Mouse (Mus musculus) embryonic facial prominence, embryonic 12.5 days (tissue): ENCODE data around the gene Vcl. TPM values are rescaled to one million over a fixed set of nuclear protein-coding genes. Genes with fewer than 3 reads are reported as not detected.
A peak's percentile ranks its signal among the peaks of the same experiment; 100 is the strongest.

Experiments used
- ATAC-seq: fragments of 200-750 bp; cut with Nextera tagmentation; 2 replicates; pipeline ENCODE4 v1.8.0; 2017; ENCODE audit not compliant: insufficient number of reproducible peaks, insufficient read depth, low FRiP score, low TSS enrichment
- H3K27ac ChIP-seq: fragments of 300-500 bp; sonication (generic); 2 replicates; pipeline ENCODE4 v1.5.1; 2016; ENCODE audit warnings: mild to moderate bottlenecking
- H3K27me3 ChIP-seq: fragments of 300-500 bp; sonication (generic); 2 replicates; pipeline ENCODE4 v1.6.1; 2016; ENCODE audit warnings: mild to moderate bottlenecking, moderate library complexity
- H3K36me3 ChIP-seq: fragments of 300-500 bp; sonication (generic); 2 replicates; pipeline ENCODE4 v1.6.1; 2016; ENCODE audit warnings: mild to moderate bottlenecking
- H3K4me1 ChIP-seq: fragments of 300-500 bp; sonication (generic); 2 replicates; pipeline ENCODE4 v1.6.1; 2016
- H3K4me2 ChIP-seq: fragments of 300-500 bp; sonication (generic); replicated peaks from 2 replicates; pipeline ENCODE4 v1.6.1; 2016; ENCODE audit warnings: mild to moderate bottlenecking, moderate library complexity
- H3K4me3 ChIP-seq: fragments of 300-500 bp; sonication (generic); 2 replicates; pipeline ENCODE4 v1.5.1; 2016; ENCODE audit warnings: mild to moderate bottlenecking
- H3K9ac ChIP-seq: fragments of 300-500 bp; sonication (generic); 2 replicates; pipeline ENCODE4 v1.6.1; 2016; ENCODE audit warnings: mild to moderate bottlenecking, moderate library complexity
- H3K9me3 ChIP-seq: fragments of 300-500 bp; sonication (generic); 2 replicates; pipeline ENCODE4 v1.6.1; 2016; ENCODE audit warnings: mild to moderate bottlenecking, moderate library complexity
- WGBS: fragments of 180-500 bp; shearing (Covaris S2); methylation state at CpG from one replicate; pipeline ENCODE4 v1.1.7; 2016; 5-methylcytosine and 5-hydroxymethylcytosine counted together
- polyA plus RNA-seq: library from polyadenylated mRNA; unstranded; fragments of >200 nt; fragmentation: Nextera tagmentation; extraction: Ambion mirVana; gene quantifications from 2 replicates; pipeline ENCODE4 v1.2.1, GENCODE M21; 2016

Gene Vcl
- polyA plus RNA-seq, 1 experiment from 2014 or later, result 49.9 TPM

DNA sequence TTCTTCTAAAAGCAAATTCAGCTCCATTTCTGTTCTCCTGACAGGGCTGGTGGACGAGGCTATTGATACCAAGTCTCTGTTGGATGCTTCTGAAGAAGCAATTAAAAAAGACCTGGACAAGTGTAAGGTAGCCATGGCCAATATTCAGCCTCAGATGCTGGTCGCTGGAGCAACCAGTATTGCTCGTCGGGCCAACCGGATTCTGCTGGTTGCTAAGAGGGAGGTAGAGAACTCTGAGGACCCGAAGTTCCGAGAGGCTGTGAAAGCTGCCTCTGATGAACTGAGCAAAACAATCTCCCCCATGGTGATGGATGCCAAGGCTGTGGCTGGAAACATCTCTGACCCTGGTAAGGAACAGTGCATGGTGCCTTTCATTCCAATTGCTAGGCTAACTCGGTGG lies 91.2 kb downstream of the Vcl start:
- Histone ChIP-seq H3K27me3 (no peaks in the 10 kb centered on the region), H3K4me2 (no peak overlapping the region), H3K9me3 (no peaks in the 10 kb centered on the region), H3K9ac (no peak overlapping the region), H3K27ac (no peak overlapping the region), H3K4me1 (no peaks in the 10 kb centered on the region), H3K36me3 (peaks cover 69% of the 10 kb centered on the region), H3K4me3 (no peak overlapping the region)
- ATAC-seq, result no peak
- 89% methylated on average over 8 of the region's 8 CpGs for whole genome bisulfite sequencing

DNA sequence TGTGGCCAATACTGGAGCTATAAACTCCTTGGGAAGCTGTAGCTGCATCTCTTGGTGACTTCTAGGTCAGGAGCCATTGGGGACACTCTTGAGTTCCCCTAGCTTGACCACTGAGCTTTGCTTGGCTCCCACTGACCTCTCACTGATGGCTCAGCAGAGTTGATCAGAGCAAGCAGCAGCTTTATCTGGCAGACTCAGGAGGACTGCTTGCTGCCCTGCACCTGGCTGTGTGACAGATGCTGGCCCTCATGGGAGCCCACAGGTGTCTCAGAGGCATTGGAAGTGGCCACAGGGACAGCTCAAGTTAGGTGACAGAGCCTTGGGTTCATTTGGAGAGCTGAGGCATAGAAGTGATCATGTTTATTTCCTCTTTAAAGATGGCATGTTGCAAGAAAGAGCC lies 98.3 kb downstream of the Vcl start:
- peaks cover 11% of the 10 kb centered on the region; the same call in 1 of the 2 replicates for H3K4me1 ChIP-seq
- H3K9me3 ChIP-seq, result no peaks in the 10 kb centered on the region
- H3K9ac ChIP-seq, result no peak overlapping the region
- no peak overlapping the region for H3K4me2 ChIP-seq
- no peak for ATAC-seq
- no peak overlapping the region for H3K27ac ChIP-seq
- H3K27me3 ChIP-seq, result no peaks in the 10 kb centered on the region
- H3K4me3 ChIP-seq, result no peak overlapping the region
- peaks cover 64% of the 10 kb centered on the region for H3K36me3 ChIP-seq

DNA sequence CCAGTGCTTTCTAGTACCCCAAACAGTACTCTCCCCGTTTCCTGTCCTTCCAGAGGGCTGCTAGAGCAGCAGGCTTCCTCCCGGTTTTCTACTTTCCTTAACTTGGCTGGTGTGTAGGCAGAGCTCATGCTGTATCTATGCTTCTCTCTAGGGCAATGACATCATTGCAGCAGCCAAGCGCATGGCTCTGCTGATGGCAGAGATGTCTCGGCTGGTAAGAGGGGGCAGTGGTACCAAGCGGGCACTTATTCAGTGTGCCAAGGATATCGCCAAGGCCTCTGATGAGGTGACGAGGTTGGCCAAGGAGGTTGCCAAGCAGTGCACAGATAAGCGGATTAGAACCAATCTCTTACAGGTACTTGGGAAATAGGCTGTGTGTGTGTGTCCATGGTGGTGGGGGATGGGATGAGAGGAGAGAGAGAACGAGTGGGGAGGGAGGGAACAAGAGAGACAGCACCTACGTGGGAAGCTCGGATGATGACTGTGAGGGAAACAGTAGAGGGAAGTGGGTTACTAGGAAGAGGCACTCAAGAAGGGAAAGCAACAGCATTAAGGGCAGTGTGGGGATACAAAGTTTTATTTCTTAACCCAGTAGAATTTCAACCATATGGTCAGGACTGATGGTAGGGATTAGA lies 99.9 kb downstream of the Vcl start:
- H3K4me2 ChIP-seq, result no peak overlapping the region
- no peak for ATAC-seq
- H3K9me3 ChIP-seq, result no peaks in the 10 kb centered on the region
- H3K9ac ChIP-seq, result no peak overlapping the region
- no peak overlapping the region for H3K27ac ChIP-seq
- 86% methylated on average over 11 of the region's 11 CpGs for WGBS
- H3K4me3 ChIP-seq, result no peak overlapping the region
- H3K36me3 ChIP-seq, result peaks cover 59% of the 10 kb centered on the region
- H3K4me1 ChIP-seq, result peaks cover 11% of the 10 kb centered on the region; the same call in 1 of the 2 replicates
- H3K27me3 ChIP-seq, result no peaks in the 10 kb centered on the region

DNA sequence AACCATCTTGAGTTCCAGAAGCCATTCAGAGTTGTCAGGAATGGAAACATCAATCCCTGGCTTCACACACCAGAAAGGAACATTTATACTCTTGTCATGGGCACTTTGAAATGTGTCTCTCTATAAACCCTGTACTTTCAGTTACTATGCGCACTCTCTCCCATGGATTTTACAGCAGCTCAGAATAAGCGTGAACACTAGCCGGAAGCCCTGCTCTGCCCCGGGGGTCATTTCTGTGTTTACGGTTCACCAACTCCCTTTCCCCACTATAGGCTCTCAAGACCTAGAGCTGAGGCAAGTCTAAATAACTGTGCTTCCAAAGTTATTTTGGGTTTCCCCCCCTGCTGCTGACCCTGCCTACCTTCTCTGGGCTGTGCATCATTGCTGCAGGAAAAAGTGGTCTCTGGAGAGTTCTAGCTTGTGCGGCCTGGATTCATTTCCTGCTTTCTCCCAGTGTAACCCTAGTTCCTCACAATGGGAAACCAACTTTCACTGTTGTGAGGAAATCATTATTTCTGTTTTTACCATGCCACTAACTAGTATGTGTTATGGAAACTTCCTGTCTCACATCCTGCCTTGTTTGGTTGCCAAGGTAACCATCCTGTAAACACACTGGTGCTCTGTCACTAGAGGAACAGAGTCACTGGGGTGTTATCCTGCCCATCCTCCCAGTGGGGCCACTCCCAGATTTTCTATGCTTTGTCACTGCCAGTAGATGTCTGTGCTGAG lies 102.7 kb downstream of the Vcl start:
- peaks cover 11% of the 10 kb centered on the region; the same call in 1 of the 2 replicates for H3K4me1 ChIP-seq
- no peaks in the 10 kb centered on the region for H3K27me3 ChIP-seq
- H3K27ac ChIP-seq, result 0 out of 2 replicates have a peak overlapping the region, but pooled peaks have one; percentile 18
- H3K4me2 ChIP-seq, result no peak overlapping the region
- H3K4me3 ChIP-seq, result no peak overlapping the region
- H3K9me3 ChIP-seq, result no peaks in the 10 kb centered on the region
- peaks cover 53% of the 10 kb centered on the region for H3K36me3 ChIP-seq
- 42% methylated on average over 6 of the region's 6 CpGs for WGBS
- ATAC-seq, result no peak
- H3K9ac ChIP-seq, result no peak overlapping the region

DNA sequence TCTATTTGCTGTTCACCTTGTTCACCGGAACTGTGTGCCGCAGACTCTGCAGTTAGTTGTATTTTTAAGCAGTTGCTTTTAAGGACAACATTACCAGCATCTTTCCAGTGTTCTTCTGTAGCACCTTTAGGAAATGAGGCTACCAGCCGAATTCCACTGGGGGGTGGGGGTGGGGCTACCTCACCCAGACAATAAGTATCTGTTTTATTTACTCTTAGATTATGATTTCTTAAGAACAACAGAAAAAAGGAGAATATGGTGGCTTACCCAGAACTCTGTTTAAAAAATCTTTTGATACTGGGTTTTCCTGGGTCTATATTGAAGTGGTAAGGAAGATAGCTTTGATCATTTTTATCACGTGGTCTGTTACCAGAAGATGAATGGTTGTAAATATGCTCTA lies 105.1 kb downstream of the Vcl start:
- Histone ChIP-seq H3K9ac (no peak overlapping the region), H3K36me3 (peaks cover 39% of the 10 kb centered on the region), H3K4me2 (no peak overlapping the region), H3K27ac (no peak overlapping the region), H3K27me3 (no peaks in the 10 kb centered on the region), H3K4me1 (peaks cover 11% of the 10 kb centered on the region; the same call in 1 of the 2 replicates), H3K4me3 (no peak overlapping the region), H3K9me3 (no peaks in the 10 kb centered on the region)
- WGBS, result 88% methylated on average over 4 of the region's 4 CpGs
- ATAC-seq, result no peak

DNA sequence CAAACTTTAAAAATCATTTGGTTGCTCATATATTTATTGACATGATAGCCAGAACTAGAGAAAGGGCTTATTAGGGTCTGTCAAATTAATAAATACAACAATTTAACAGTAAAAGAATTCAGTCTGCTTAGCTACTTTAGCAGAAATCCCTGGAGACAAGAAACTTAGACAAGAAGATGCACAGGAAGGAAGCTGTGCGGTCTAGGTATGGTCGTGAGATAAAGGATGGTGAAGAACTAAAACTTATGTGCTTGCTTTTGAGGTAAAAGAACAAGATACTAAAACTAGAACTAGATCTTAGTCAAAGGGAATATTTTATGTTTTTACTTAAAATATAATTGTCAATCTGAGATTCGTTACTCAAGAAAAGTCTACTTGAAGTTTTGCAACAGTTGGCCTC lies 105.6 kb downstream of the Vcl start:
- ATAC-seq, result no peak
- Histone ChIP-seq H3K27me3 (no peaks in the 10 kb centered on the region), H3K9me3 (no peaks in the 10 kb centered on the region), H3K9ac (no peak overlapping the region), H3K4me2 (no peak overlapping the region), H3K27ac (no peak overlapping the region), H3K4me1 (peaks cover 11% of the 10 kb centered on the region; the same call in 1 of the 2 replicates), H3K4me3 (no peak overlapping the region), H3K36me3 (peaks cover 34% of the 10 kb centered on the region)
- WGBS, result 95% methylated on average over 3 of the region's 3 CpGs

DNA sequence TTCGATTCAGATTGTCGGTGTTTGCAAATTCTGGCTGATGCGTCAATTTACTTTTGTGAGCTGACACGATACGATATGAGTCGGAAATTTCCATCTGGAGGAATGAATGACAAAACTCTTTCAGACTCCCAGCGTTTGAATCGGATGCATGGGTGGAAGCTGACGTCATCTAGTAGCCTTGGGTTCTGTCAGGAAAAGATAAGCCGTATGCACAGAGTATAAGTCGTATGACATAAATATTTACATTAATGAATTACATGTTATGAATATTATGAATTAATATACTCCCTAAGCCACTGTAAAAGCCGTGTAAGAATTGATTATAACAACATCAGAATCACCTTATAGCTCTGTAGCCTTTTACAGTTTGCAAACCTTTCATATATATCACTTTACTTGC lies 109.9 kb downstream of the Vcl start:
- ATAC-seq, result no peak
- Histone ChIP-seq H3K9me3 (no peaks in the 10 kb centered on the region), H3K27me3 (no peaks in the 10 kb centered on the region), H3K4me1 (no peaks in the 10 kb centered on the region), H3K4me3 (no peak overlapping the region), H3K27ac (no peak overlapping the region), H3K36me3 (peaks cover 20% of the 10 kb centered on the region), H3K4me2 (no peak overlapping the region), H3K9ac (no peak overlapping the region)
- 92% methylated on average over 12 of the region's 12 CpGs for WGBS

DNA sequence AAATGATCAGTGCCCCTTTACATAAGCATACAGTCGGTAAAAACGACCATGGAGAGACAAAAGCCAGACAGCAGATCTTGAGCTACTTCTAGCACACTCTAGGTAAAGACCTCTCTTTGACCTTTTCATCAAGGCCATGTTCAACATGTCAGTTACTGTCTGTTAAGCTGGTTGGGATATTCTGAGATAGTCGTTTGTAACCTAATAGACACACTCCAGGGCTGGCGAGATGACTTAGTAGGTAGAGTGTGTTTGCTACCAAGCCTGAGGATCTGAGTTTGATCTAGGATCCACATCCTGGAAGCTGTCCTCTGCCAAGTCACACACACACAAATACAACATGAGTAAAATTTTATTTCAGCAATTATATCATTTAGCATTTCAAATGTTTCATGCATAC lies 110.4 kb downstream of the Vcl start:
- Histone ChIP-seq H3K4me2 (no peak overlapping the region), H3K4me1 (no peaks in the 10 kb centered on the region), H3K27me3 (no peaks in the 10 kb centered on the region), H3K9me3 (no peaks in the 10 kb centered on the region), H3K36me3 (peaks cover 18% of the 10 kb centered on the region), H3K27ac (no peak overlapping the region), H3K9ac (no peak overlapping the region), H3K4me3 (no peak overlapping the region)
- ATAC-seq, result no peak
- WGBS, result 92% methylated on average over 4 of the region's 4 CpGs

DNA sequence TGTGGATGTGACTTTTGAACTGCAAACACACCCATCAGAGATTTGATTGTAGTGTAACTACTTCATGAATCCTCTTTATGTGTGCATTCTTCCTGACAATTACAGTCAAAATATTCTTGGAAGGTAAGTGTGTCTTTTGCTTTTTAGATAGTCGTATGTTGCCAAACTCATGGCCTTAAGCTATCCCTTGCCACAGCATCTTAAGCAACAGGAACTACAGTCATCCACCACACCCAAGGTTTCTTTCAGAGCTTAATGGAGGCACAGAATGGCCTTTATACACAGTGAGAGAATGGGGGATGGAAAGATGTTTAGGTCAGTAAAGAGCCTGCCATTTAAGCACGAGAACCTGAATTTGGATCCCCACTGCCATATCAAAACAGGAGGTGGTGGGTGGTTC lies 118.6 kb downstream of the Vcl start:
- Histone ChIP-seq H3K4me2 (no peak overlapping the region), H3K36me3 (0 out of 2 replicates have a peak, but pooled peaks cover 4% of the 10 kb centered on the region), H3K4me1 (peaks cover 2% of the 10 kb centered on the region; the same call in 1 of the 2 replicates), H3K9ac (no peak overlapping the region), H3K27ac (no peak overlapping the region), H3K4me3 (no peak overlapping the region), H3K9me3 (no peaks in the 10 kb centered on the region), H3K27me3 (no peaks in the 10 kb centered on the region)
- no peak for ATAC-seq
- 73% methylated on average over 2 of the region's 2 CpGs for WGBS

DNA sequence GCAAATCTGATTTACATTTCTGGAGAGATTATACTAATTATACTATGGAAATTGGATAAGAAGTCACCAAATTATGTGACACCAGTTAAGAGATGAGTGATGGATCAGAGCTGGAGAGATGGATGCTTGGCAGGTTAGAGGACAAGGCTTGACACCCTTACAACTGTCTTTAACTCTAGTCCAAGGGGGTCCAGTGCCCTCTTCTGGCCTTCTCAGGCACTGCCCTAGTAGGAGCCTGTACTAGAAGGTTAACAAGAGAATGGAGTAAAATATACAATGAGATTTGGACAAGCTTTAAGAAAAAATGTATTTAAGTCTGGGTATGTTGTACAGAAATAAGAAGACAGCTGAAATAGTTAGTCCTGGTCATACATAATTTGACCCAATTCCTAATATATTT lies 119.7 kb downstream of the Vcl start:
- Histone ChIP-seq H3K9ac (no peak overlapping the region), H3K4me2 (no peak overlapping the region), H3K4me3 (no peak overlapping the region), H3K9me3 (no peaks in the 10 kb centered on the region), H3K4me1 (peaks cover 2% of the 10 kb centered on the region; the same call in 1 of the 2 replicates), H3K36me3 (0 out of 2 replicates have a peak, but pooled peaks cover 4% of the 10 kb centered on the region), H3K27ac (no peak overlapping the region), H3K27me3 (no peaks in the 10 kb centered on the region)
- ATAC-seq, result no peak

DNA sequence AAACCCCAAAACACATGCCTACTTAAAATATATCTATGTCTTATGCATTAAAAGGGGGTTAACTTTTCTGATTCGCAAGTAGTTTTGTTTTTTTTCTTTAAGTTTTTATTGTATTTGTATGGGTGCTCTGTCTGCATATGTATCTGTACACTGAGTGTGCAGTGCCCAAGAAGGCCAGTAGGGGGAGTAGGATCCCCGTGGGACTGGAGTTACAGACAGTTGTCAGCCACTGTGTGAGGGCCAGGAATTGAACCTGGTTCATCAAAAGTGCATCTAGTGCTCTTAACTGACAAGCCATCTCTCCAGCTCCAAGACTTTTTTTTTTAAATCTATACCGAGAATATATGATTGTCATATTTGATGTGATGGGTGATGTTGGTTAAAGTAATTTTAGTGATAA lies 121.5 kb downstream of the Vcl start:
- Histone ChIP-seq H3K4me3 (peak overlapping the region; percentile 73; the same call in 1 of the 2 replicates), H3K27me3 (no peaks in the 10 kb centered on the region), H3K4me1 (peaks cover 2% of the 10 kb centered on the region; the same call in 1 of the 2 replicates), H3K4me2 (no peak overlapping the region), H3K36me3 (no peaks in the 10 kb centered on the region), H3K9ac (no peak overlapping the region), H3K27ac (no peak overlapping the region), H3K9me3 (no peaks in the 10 kb centered on the region)
- 68% methylated on average over 3 of the region's 3 CpGs for WGBS
- no peak for ATAC-seq
